Mouse (Mus musculus) hindbrain, embryonic 12.5 days (tissue): ENCODE data around the gene Gpr26. TPM values are rescaled to one million over a fixed set of nuclear protein-coding genes. Genes with fewer than 3 reads are reported as not detected.
A peak's percentile ranks its signal among the peaks of the same experiment; 100 is the strongest.

Experiments
- ATAC-seq: fragments of 200-750 bp; cut with Nextera tagmentation; 2 replicates; pipeline ENCODE4 v1.8.0; 2017; ENCODE audit warnings: moderate TSS enrichment; ENCODE audit not compliant: low FRiP score
- H3K27ac ChIP-seq: fragments of 300-500 bp; sonication (generic); 2 replicates; pipeline ENCODE4 v1.5.1; 2016; ENCODE audit warnings: mild to moderate bottlenecking
- H3K27me3 ChIP-seq: fragments of 300-500 bp; sonication (generic); 2 replicates; pipeline ENCODE4 v1.6.1; 2016; ENCODE audit warnings: mild to moderate bottlenecking
- H3K36me3 ChIP-seq: fragments of 300-500 bp; sonication (generic); 2 replicates; pipeline ENCODE4 v1.6.1; 2016; ENCODE audit warnings: mild to moderate bottlenecking
- H3K4me1 ChIP-seq: fragments of 300-500 bp; sonication (generic); 2 replicates; pipeline ENCODE4 v1.6.1; 2016
- H3K4me2 ChIP-seq: fragments of 300-500 bp; sonication (generic); replicated peaks from 2 replicates; pipeline ENCODE4 v1.6.1; 2016; ENCODE audit warnings: mild to moderate bottlenecking
- H3K4me3 ChIP-seq: fragments of 300-500 bp; sonication (generic); 2 replicates; pipeline ENCODE4 v1.5.1; 2016; ENCODE audit warnings: mild to moderate bottlenecking
- H3K9ac ChIP-seq: fragments of 300-500 bp; sonication (generic); 2 replicates; pipeline ENCODE4 v1.6.1; 2016; ENCODE audit warnings: mild to moderate bottlenecking, moderate library complexity
- H3K9me3 ChIP-seq: fragments of 300-500 bp; sonication (generic); replicated peaks from 2 replicates; pipeline ENCODE4 v1.6.1; 2016; ENCODE audit warnings: mild to moderate bottlenecking
- WGBS: fragments of 180-500 bp; shearing (Covaris S2); methylation state at CpG from one replicate; pipeline ENCODE4 v1.1.7; 2016; 5-methylcytosine and 5-hydroxymethylcytosine counted together
- polyA plus RNA-seq: library from polyadenylated mRNA; unstranded; fragments of >200 nt; fragmentation: Nextera tagmentation; extraction: Ambion mirVana; gene quantifications from 2 replicates; pipeline ENCODE4 v1.2.1, GENCODE M21; 2016

The Gpr26 gene
- 0.46 and 0.50 TPM in 2 replicates for polyA plus RNA-seq

DNA sequence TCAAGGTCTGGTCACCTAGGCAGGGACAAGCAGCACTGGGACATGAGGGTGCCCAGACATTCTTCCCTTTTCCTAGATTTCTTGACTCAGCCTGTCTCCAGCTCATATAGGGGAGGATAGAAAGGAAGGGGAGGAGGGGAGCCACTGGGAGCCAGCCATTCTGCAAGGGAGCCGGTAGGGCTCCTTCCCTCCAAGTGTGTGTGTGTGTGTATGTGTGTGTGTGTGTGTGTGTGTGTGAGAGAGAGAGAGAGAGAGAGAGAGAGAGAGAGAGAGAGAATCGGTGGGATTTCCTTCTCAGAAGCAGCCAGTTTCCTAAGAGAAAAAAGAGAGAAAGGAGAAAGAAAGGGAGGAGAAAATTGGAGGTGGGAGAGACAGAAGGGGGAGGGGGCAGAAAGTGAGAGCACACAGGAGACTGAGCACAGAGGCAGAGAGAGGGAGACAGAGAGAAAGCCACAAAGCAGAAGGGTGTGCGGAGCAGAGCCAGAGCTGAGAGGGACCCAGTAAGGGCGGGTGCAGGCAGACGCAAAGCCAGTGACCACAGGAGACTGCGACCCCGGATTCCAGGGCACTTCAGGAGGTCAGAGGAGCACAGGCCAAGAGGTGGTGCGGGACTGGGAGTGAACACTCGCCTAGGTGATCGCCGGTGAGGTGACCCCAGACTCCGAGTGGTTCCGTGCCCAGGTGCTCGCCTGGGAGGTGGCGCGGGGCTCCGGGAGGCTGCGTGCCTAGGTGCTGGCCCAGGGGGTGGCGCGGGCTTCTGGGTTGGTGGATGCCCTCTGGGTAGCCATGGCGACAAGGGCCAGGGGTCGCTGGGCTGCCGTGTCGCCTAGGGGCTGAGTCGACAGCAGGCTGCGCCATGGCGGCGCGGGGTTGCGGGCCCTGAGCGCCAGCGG is at the start of gene Gpr26:
TSS of gene Gpr26 (plus strand) at position 438 of the 893 bp plus-strand sequence.
- ATAC-seq, result peak; percentile 72
- peak within 1 kb of the TSS; percentile 72 for H3K4me2 ChIP-seq
- H3K36me3 ChIP-seq, result no peaks in the 10 kb centered on the region
- H3K9me3 ChIP-seq, result no peaks in the 10 kb centered on the region
- peak within 1 kb of the TSS; percentile 37; the same call in 1 of the 2 replicates for H3K27ac ChIP-seq
- H3K9ac ChIP-seq, result peak within 1 kb of the TSS; percentile 56
- H3K4me1 ChIP-seq, result peaks cover 11% of the 10 kb centered on the region
- H3K27me3 ChIP-seq, result peaks cover 48% of the 10 kb centered on the region
- H3K4me3 ChIP-seq, result peak within 1 kb of the TSS; percentile 44
- 2% methylated on average over 32 of the region's 32 CpGs for WGBS

DNA sequence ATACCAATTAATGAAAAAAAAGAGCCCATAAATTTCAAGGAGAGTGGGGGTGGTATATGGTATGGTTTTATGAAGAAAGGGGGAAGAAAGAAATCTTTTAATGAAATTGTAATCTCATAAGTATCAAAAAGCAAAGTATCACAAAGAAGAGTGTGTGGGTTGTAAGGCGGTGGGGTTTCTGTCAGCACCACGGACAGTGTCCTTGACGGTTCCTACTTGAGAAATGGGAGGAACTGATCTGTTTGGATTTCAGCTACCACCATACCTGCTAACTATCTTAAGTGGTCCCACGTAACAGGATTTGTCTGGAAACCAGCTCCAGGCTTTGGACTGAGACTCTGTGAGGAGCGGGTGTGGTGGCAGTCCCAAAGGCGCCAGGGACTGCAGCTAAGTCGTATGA is 48.9 kb upstream of the Gpr26 start:
- H3K4me3 ChIP-seq, result no peak overlapping the region
- H3K9ac ChIP-seq, result no peak overlapping the region
- 53% methylated on average over 7 of the region's 7 CpGs for WGBS
- H3K4me2 ChIP-seq, result no peak overlapping the region
- no peaks in the 10 kb centered on the region for H3K9me3 ChIP-seq
- H3K27me3 ChIP-seq, result no peaks in the 10 kb centered on the region
- no peak overlapping the region for H3K27ac ChIP-seq
- ATAC-seq, result no peak
- H3K4me1 ChIP-seq, result no peaks in the 10 kb centered on the region
- H3K36me3 ChIP-seq, result no peaks in the 10 kb centered on the region

DNA sequence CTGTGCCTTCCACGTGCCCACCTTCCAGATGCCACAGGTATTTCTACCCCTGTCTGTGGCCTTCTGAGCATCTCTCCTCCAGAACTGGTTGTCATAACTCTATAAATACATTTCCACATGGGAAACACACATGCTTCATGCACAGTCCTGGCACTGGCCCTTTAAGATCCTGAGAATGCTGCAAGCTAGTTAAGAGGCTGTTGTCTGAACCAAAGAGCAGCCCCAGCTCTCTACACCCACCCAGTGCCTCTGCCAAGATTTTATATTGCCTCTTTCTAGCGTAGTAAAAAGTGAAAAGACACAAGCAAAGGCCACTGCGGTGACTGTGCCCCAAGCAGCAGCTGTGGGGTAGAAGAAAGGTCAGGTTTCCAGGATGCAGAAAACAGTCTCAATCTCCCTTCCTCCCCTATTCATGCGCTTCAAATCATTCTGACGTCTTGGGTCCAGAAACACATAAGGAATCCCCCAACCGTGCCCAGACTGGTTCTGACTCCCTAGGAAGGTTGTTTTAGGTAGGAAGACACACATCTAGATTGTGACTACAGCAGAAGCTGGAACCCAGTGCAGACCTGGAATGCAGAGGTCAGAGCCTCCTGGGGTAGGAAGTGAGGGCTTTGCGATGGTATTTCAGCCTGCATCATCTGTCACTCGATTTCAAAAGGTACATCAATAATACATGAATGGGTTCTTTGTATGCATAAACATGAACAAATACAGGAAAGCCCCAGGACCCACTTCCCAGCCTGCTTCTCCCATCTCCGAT is 38.8 kb upstream of the Gpr26 start:
- H3K27ac ChIP-seq, result no peak overlapping the region
- no peaks in the 10 kb centered on the region for H3K27me3 ChIP-seq
- peaks cover 14% of the 10 kb centered on the region for H3K4me1 ChIP-seq
- no peak overlapping the region for H3K9ac ChIP-seq
- 24% methylated on average over 9 of the region's 9 CpGs for WGBS
- H3K9me3 ChIP-seq, result no peaks in the 10 kb centered on the region
- no peaks in the 10 kb centered on the region for H3K36me3 ChIP-seq
- no peak overlapping the region for H3K4me2 ChIP-seq
- no peak for ATAC-seq
- no peak overlapping the region for H3K4me3 ChIP-seq

DNA sequence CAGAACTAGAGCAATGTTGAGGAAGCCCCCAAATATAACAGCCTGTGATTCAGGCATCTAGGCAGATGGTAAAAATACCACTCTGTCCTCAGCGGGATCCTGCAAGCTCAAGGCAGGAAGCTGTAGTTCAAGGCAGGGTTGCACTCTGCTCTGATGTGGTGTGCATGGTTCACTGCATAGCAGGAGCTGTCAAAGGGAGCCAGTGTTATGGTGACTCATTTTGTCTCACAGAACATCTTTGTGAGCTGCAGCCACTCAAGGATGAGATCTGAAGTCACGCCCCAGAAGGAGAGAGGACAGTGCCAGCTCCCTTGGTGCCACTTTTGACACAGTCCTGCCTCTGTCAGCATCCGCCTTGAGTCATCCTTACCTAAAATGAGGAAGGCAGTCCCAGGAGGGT is 28.6 kb upstream of the Gpr26 start:
- no peaks in the 10 kb centered on the region for H3K27me3 ChIP-seq
- ATAC-seq, result no peak
- H3K36me3 ChIP-seq, result no peaks in the 10 kb centered on the region
- no peaks in the 10 kb centered on the region for H3K4me1 ChIP-seq
- H3K9me3 ChIP-seq, result 0 out of 2 replicates have a peak, but pooled peaks cover 5% of the 10 kb centered on the region
- no peak overlapping the region for H3K4me2 ChIP-seq
- no peak overlapping the region for H3K4me3 ChIP-seq
- no peak overlapping the region for H3K9ac ChIP-seq
- no peak overlapping the region for H3K27ac ChIP-seq
- 80% methylated on average over 3 of the region's 3 CpGs for WGBS

DNA sequence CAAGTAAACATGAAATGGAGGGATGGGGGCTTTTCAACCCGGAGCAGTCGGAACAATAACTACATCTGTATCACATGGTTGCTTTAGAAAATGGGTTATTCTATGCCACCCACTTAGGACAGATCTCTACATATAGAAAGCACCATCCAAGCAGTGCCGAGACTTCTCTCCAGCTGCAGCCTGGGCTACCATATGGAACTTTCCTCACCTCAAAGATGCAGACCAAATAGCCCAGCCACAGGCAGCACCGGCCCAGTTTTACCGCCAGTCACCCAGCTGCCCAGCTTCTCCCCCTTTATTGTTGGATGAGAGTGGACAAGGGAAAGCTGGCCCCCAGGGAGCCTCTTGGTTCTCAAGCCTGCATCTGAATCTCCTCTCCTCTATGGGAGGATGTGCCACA is 15.1 kb upstream of the Gpr26 start:
- WGBS, result 76% methylated on average over 5 of the region's 5 CpGs
- H3K27ac ChIP-seq, result no peak overlapping the region
- no peak overlapping the region for H3K4me2 ChIP-seq
- no peak for ATAC-seq
- H3K27me3 ChIP-seq, result peaks cover 4% of the 10 kb centered on the region; the same call in 1 of the 2 replicates
- H3K36me3 ChIP-seq, result no peaks in the 10 kb centered on the region
- no peak overlapping the region for H3K9ac ChIP-seq
- no peaks in the 10 kb centered on the region for H3K9me3 ChIP-seq
- H3K4me1 ChIP-seq, result peaks cover 5% of the 10 kb centered on the region; the same call in 1 of the 2 replicates
- no peak overlapping the region for H3K4me3 ChIP-seq

DNA sequence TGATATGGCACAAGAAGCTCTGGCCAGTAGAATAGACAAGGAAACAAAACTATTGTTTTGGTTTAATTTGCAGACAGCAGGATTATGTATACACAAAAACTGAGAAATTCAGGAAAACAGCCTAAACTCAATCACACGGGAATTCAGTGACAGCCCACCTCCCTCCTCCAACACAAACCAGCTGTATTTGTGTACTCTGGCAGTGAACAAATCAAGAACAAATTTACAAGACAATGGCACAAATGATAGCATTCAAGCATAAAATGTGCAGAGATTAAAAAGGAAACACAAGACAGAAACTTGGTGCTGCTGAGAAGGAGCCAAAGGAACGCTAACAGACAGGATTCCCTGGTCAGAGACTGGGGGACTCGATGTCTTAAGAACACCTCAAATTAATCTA is 12.9 kb upstream of the Gpr26 start:
- no peak for ATAC-seq
- Histone ChIP-seq H3K9ac (no peak overlapping the region), H3K4me2 (no peak overlapping the region), H3K4me3 (no peak overlapping the region), H3K9me3 (no peaks in the 10 kb centered on the region), H3K27me3 (peaks cover 4% of the 10 kb centered on the region; the same call in 1 of the 2 replicates), H3K36me3 (no peaks in the 10 kb centered on the region), H3K27ac (no peak overlapping the region), H3K4me1 (peaks cover 5% of the 10 kb centered on the region; the same call in 1 of the 2 replicates)
- 45% methylated on average over 3 of the region's 3 CpGs for WGBS

DNA sequence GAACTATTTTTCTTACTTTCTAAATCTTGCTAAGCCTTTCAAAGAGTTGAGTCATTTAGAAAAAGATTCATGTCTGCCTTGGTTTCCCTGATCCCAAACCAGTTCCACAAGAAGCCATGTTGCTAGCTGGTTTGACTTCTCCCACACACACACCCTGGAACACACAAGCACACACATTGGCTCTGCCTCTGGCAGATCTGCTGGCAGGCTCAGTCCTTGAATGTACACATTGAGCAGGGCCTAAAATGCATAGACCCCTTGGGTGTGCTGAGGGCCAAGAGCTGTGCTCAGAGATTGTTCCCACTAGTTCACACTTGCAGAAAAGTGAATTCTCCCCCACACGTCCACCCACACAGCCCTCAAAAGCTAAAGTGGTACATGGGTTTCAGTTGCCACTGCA is 7.6 kb upstream of the Gpr26 start:
- 75% methylated on average over 1 of the region's 1 CpGs for WGBS
- no peak overlapping the region for H3K27ac ChIP-seq
- no peaks in the 10 kb centered on the region for H3K4me1 ChIP-seq
- no peak overlapping the region for H3K4me3 ChIP-seq
- no peak overlapping the region for H3K9ac ChIP-seq
- ATAC-seq, result no peak
- no peaks in the 10 kb centered on the region for H3K36me3 ChIP-seq
- no peaks in the 10 kb centered on the region for H3K9me3 ChIP-seq
- H3K27me3 ChIP-seq, result no peaks in the 10 kb centered on the region
- no peak overlapping the region for H3K4me2 ChIP-seq

DNA sequence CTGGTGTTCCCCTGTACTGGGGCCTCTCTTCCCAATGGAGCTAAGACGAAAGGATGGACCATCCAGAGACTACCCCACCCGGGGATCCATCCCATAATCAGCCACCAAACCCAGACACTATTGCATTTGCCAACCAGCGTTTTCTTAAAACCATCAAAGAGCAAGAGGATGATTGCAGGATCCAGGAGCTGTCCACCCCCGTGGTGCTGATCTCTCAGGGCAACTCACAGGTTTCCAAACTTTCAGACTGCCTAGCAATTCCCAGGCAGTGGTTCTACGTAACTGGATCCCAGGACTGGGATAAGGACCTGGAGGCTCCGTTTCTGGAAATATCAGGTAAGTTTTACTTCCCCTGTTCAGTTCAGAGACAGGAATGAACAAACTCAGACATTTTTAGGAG is 5.7 kb upstream of the Gpr26 start:
- Histone ChIP-seq H3K36me3 (no peaks in the 10 kb centered on the region), H3K4me3 (no peak overlapping the region), H3K4me1 (no peaks in the 10 kb centered on the region), H3K27me3 (peaks cover 7% of the 10 kb centered on the region), H3K9me3 (no peaks in the 10 kb centered on the region), H3K9ac (no peak overlapping the region), H3K4me2 (no peak overlapping the region), H3K27ac (no peak overlapping the region)
- 32% methylated on average over 6 of the region's 6 CpGs for WGBS
- ATAC-seq, result no peak

DNA sequence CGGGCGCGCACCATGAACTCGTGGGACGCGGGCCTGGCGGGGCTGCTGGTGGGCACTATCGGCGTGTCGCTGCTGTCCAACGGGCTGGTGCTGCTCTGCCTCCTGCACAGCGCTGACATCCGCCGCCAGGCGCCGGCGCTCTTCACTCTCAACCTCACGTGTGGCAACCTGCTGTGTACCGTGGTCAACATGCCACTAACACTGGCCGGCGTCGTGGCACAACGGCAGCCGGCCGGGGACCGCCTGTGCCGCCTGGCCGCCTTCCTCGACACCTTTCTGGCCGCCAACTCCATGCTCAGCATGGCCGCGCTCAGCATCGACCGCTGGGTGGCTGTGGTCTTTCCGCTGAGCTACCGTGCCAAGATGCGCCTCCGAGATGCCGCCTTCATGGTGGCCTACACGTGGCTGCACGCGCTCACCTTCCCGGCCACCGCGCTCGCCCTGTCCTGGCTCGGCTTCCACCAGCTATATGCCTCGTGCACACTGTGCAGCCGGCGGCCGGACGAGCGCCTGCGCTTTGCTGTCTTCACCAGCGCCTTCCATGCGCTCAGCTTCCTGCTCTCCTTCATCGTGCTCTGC is 745 bp downstream of the Gpr26 start:
- Histone ChIP-seq H3K9me3 (no peaks in the 10 kb centered on the region), H3K27ac (peak overlapping the region; percentile 37; the same call in 1 of the 2 replicates), H3K4me3 (peak overlapping the region; percentile 44), H3K4me2 (peak overlapping the region; percentile 72), H3K9ac (peak overlapping the region; percentile 56), H3K27me3 (peaks cover 48% of the 10 kb centered on the region), H3K36me3 (no peaks in the 10 kb centered on the region), H3K4me1 (peaks cover 11% of the 10 kb centered on the region)
- ATAC-seq, result peak; percentile 65
- WGBS, result 5% methylated on average over 50 of the region's 57 CpGs

DNA sequence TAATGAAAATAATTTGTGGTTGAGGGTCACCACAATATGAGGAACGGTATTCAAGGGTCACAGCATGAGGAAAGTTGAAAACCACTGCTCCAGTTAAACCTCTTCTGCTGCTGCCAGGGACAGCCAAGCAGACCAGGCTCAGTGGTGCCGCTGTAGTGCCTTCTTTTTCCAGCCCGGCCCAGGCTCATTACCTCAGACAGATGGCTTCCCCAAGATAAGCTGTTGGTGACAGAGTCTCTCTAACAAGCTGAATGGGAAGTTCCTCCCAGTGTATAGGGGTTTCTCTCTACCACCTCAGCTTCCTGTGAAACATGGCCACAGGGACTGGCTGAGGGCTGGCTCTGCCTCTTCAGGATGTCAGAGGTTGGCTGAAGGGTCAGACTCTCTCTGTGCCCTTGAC is 4.0 kb downstream of the Gpr26 start:
- peaks cover 11% of the 10 kb centered on the region for H3K4me1 ChIP-seq
- no peaks in the 10 kb centered on the region for H3K9me3 ChIP-seq
- WGBS, result 67% methylated on average over 3 of the region's 3 CpGs
- H3K4me2 ChIP-seq, result no peak overlapping the region
- ATAC-seq, result no peak
- no peak overlapping the region for H3K27ac ChIP-seq
- H3K36me3 ChIP-seq, result no peaks in the 10 kb centered on the region
- H3K27me3 ChIP-seq, result peaks cover 44% of the 10 kb centered on the region
- H3K4me3 ChIP-seq, result no peak overlapping the region
- no peak overlapping the region for H3K9ac ChIP-seq

DNA sequence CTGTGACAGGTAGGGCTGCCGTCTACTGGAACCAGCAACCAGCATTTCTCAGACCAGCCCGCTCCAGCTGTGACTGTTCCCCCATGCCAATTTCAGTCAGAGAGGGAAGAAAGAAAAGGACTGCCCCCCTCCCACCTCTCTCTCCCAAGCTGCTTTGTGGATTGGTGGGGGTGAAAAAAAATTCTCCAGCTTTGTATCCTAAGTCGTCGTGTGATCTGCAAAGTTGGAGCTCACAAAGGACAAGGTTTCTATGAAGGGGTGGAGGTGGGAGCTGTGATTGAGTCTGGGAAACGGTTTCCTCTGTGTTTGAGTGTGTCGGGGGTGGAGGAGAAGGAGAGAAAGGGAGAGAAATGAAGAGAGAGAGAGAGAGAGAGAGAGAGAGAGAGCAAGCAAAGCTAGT is 9.6 kb downstream of the Gpr26 start:
- H3K4me3 ChIP-seq, result no peak overlapping the region

DNA sequence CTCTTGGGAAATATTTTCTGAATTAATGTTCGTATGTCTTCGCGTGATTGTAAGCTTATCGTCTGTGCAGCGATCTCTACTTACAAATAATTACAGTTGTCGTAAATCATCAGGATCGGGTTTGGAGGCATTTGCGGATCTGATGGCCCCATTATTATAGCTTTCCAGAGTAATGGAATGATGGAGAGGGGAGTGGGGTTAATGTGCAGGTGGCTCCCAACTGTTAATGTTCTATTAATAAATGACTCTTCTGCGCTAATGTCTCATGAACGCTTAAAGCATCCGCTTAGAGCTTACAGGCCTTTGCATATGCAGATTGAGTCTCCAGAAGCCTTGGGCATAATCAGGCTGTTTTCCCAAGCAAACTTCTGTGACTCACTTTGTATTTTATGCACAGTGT is 12.3 kb downstream of the Gpr26 start:
- Histone ChIP-seq H3K4me2 (no peak overlapping the region), H3K9ac (no peak overlapping the region), H3K27ac (no peak overlapping the region), H3K36me3 (no peaks in the 10 kb centered on the region), H3K4me3 (no peak overlapping the region), H3K9me3 (no peaks in the 10 kb centered on the region), H3K4me1 (peaks cover 9% of the 10 kb centered on the region), H3K27me3 (peaks cover 4% of the 10 kb centered on the region; the same call in 1 of the 2 replicates)
- ATAC-seq, result no peak
- 66% methylated on average over 11 of the region's 11 CpGs for WGBS

More for the DNA sequence above, 9.6 kb downstream of the Gpr26 start:
- Histone ChIP-seq H3K9ac (no peak overlapping the region), H3K4me1 (peaks cover 9% of the 10 kb centered on the region), H3K4me2 (no peak overlapping the region), H3K9me3 (no peaks in the 10 kb centered on the region), H3K27me3 (peaks cover 4% of the 10 kb centered on the region; the same call in 1 of the 2 replicates), H3K27ac (no peak overlapping the region), H3K36me3 (no peaks in the 10 kb centered on the region)
- 53% methylated on average over 6 of the region's 6 CpGs for WGBS
- no peak for ATAC-seq
